Mouse (Mus musculus) hindbrain, embryonic 10.5 days (tissue): Measurements from ENCODE around the gene Gm9837. TPM values are rescaled to one million over a fixed set of nuclear protein-coding genes. Genes with fewer than 3 reads are reported as not detected.
A peak's percentile ranks its signal among the peaks of the same experiment; 100 is the strongest.

Experiments used
- DNase-seq: peaks from one replicate; pipeline ENCODE4 v3.0.0-alpha.2; 2017; ENCODE audit warnings: low spot score
- H3K27ac ChIP-seq: fragments of 300-500 bp; sonication (generic); 2 replicates; pipeline ENCODE4 v1.5.1; 2016; ENCODE audit warnings: mild to moderate bottlenecking, moderate library complexity
- H3K27me3 ChIP-seq: fragments of 300-500 bp; sonication (generic); 2 replicates; pipeline ENCODE4 v1.6.1; 2016; ENCODE audit warnings: mild to moderate bottlenecking; ENCODE audit not compliant: poor library complexity, insufficient read depth, severe bottlenecking
- H3K36me3 ChIP-seq: fragments of 300-500 bp; sonication (generic); 2 replicates; pipeline ENCODE4 v1.6.1; 2016; ENCODE audit warnings: mild to moderate bottlenecking, moderate library complexity
- H3K4me1 ChIP-seq: fragments of 300-500 bp; sonication (generic); replicated peaks from 2 replicates; pipeline ENCODE4 v1.6.1; 2016; ENCODE audit warnings: mild to moderate bottlenecking
- H3K4me3 ChIP-seq: fragments of 300-500 bp; sonication (generic); 2 replicates; pipeline ENCODE4 v1.5.1; 2016; ENCODE audit warnings: mild to moderate bottlenecking, moderate library complexity
- H3K9me3 ChIP-seq: fragments of 300-500 bp; sonication (generic); 2 replicates; pipeline ENCODE4 v1.6.1; 2016; ENCODE audit warnings: mild to moderate bottlenecking, moderate library complexity
- WGBS: fragments of 180-500 bp; shearing (Covaris S2); methylation state at CpG from one replicate; pipeline ENCODE4 v1.1.7; 2016; 5-methylcytosine and 5-hydroxymethylcytosine counted together
- polyA plus RNA-seq: library from polyadenylated mRNA; unstranded; fragments of >200 nt; fragmentation: Nextera tagmentation; extraction: Ambion mirVana; gene quantifications from 2 replicates; pipeline ENCODE4 v1.2.1, GENCODE M21; 2016

The Gm9837 gene
- polyA plus RNA-seq, 1 experiment from 2014 or later: not detected

DNA sequence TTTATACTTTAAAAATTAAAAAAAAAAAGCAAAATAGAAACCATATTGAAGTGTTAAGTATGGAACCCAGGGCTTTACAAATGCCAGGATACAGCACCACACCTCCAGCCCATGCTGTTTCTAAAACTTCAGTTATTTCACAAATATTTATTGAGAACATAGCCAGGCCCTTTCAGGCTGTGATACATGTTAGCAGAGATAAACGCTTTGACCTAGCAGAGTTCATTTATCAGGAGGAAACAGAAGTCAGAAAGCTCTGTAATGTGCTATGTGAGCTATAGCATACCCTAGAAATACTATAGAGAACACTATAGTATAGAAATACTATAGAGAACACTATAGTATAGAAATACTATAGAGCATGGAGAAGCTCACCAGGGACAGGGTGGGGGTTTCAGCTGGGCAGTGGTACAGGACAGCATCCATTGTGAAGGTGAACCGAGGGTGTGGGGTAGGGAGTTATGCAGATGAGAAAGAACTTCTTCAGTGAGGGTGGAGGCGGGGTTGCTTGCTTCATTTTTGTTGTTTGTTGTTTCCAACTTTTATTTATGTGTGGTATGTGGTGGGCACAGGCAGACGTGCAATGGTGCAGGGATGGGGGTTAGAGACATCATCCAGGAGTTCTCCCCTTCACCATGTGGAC is 10.9 kb upstream of the Gm9837 start:
- Histone ChIP-seq H3K27me3 (peaks cover 98% of the 10 kb centered on the region), H3K9me3 (peaks cover 8% of the 10 kb centered on the region), H3K27ac (no peak overlapping the region), H3K4me3 (no peak overlapping the region), H3K36me3 (no peaks in the 10 kb centered on the region), H3K4me1 (peaks cover 26% of the 10 kb centered on the region)
- DNase-seq: no peak
- WGBS: 72% methylated on average over 4 of the region's 4 CpGs

DNA sequence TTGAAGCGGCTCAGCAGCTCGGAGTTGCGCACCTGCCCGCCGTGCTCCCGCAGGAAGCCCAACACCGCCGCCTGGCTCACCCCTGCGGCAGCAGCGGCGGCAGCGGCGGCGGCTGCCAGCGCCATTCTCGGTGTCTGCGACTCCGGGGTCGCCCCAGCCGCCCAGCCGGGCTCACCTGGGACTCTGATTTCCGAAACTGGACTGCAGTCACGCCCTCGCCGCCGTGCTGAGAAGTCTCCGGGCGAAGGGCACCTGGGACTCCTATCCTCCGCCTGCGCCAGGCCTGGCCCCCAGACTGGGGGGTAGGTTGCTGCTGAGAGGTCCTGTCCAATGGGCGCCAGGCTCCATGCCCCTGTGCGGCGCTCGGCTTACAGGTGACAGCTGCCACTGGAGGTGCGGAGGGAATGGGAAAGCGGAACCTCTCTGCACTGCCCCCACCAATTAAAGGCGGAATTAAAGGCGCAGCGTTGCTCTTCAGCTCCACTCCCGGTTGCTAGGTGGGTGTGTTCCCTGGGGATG is 9.6 kb upstream of the Gm9837 start, which contains the start of the genes Gm9945 and Sowaha:
Gm9945 (plus strand) TSS at position 384 of the 519 bp plus-strand sequence.
Sowaha (minus strand) TSS at position 492 of the 519 bp plus-strand sequence.
- Histone ChIP-seq H3K4me1 (peaks cover 37% of the 10 kb centered on the region), H3K27me3 (peaks cover 98% of the 10 kb centered on the region), H3K4me3 (peak within 1 kb of the TSS; percentile 49), H3K9me3 (peaks cover 8% of the 10 kb centered on the region), H3K27ac (peak within 1 kb of the TSS; percentile 70), H3K36me3 (no peaks in the 10 kb centered on the region)
- DNase-seq: no peak
- WGBS: 3% methylated on average over 40 of the region's 40 CpGs

DNA sequence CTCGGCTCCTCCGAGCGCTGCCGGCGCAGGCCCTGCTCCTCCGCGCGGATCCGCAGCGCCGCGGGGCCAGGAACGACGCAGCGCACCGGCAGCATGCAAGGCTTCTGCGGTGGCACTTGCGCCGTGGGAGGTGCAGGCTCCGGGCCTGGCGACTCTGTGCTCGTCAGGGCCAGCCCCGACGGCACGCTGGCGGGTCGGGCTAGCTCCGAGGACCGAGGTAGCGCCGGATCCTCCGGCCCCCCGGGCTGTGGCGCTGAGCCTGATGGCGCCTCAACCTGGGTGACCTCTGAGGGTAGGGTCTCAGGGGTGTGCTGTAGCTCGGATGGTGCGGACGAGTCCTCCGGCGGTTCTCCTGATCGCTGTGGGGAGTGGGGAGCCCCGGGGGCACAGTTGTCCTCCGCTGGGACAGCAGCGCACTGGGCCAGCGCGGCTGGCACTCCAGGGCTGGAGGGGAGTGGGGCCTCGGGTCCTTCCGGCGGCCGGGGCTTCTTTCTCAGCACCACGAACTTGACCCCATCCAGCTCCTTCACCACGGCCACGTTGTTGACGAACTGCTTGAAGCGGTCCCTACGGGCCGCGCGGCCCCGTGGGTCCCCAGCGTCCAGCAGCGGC is 9.0 kb upstream of the Gm9837 start:
- Histone ChIP-seq H3K4me3 (peak overlapping the region; percentile 49), H3K27me3 (peaks cover 98% of the 10 kb centered on the region), H3K9me3 (peaks cover 8% of the 10 kb centered on the region), H3K4me1 (peaks cover 37% of the 10 kb centered on the region), H3K36me3 (no peaks in the 10 kb centered on the region), H3K27ac (peak overlapping the region; percentile 70)
- DNase-seq: peak; percentile 44
- 2% methylated on average over 62 of the region's 62 CpGs for WGBS

DNA sequence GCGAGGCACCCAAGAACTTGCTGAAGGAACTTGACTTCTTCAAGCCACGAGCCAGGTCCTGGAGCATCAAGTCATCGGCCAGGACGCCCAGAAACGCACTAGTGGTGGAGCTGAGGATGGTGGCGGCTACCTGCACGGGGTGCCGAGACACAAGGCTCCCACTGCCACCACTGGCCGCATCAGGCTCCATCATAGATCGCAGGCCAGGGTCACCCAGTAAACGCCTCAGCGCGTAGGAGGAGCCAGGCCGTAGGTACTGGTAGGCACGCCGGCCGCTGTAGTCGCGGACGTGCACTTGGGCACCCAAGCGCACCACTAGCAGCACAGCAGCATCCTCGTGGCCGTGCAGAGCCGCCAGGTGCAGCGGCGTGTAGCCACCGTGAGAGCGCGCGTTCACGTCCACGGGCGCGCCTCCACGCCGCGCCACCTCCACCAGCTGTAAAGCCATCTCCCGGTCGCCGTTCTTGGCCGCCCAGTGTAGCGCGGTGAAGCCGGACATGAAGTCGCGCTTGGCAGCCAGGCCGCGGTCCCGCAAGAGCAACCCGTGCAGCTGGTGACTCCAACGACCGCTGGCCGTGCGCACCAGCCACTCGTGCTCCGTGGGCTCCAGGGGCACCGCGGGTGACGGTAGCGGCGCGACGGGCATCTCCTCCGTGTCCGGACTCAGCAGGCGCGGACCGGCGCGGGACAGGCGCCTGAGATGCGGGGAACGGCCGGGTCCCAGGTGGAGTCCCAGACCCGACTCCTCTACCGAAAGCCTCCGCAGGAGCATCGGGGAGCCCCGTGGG is 8.3 kb upstream of the Gm9837 start:
- DNase-seq: peak; percentile 60
- Histone ChIP-seq H3K36me3 (no peaks in the 10 kb centered on the region), H3K27ac (peak overlapping the region; percentile 70), H3K4me1 (peaks cover 37% of the 10 kb centered on the region), H3K27me3 (peaks cover 98% of the 10 kb centered on the region), H3K9me3 (peaks cover 8% of the 10 kb centered on the region), H3K4me3 (peak overlapping the region; percentile 49)
- 5% methylated on average over 79 of the region's 79 CpGs for whole genome bisulfite sequencing

DNA sequence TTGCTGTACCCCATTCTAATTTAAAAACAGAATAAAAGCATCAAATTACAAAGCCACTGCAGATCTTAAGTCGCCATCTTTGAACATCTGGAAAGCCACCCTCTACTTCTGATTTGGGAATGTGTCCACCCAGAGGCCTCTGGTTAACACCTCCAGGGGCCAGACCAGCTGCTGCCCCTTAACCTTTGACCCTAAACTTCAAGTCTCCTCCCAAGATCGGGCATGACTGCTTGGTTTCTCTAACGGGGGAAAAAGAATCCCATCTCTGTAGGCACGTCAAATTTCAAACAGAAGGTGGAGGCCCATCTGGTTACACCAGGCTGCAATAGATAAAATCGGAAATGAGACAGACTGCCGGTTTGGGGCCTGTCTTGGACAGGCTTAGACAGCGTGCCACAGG is 7.6 kb upstream of the Gm9837 start:
- 37% methylated on average over 7 of the region's 7 CpGs for WGBS
- H3K36me3 ChIP-seq: no peaks in the 10 kb centered on the region
- no peak for DNase-seq

DNA sequence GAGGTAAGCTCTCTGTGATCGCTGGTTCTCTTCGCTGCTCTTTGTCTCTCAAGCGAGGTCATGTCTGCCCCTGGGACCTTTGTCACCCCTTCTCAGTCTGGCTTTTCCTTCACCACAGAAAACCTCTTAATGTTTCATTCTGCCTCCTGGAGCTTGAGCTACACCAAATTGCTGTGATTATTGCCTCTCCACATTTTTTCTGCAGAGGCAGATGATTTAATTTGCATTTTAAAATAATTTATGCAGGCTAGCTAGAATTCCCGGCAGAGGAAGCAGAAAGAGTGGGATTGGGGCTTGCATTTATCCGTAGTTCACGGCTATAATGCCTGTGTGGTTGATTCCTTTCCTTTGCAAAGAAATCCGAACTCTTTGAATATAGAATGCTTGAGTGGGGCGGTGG is 5.3 kb upstream of the Gm9837 start:
- 24% methylated on average over 8 of the region's 8 CpGs for WGBS
- H3K36me3 ChIP-seq: no peaks in the 10 kb centered on the region
- peak overlapping the region; percentile 28 for H3K4me3 ChIP-seq
- H3K27ac ChIP-seq: 0 out of 2 replicates have a peak overlapping the region, but pooled peaks have one; percentile 23
- peaks cover 8% of the 10 kb centered on the region for H3K9me3 ChIP-seq
- DNase-seq: no peak
- H3K27me3 ChIP-seq: peaks cover 100% of the 10 kb centered on the region
- peaks cover 45% of the 10 kb centered on the region for H3K4me1 ChIP-seq

More for the DNA sequence above, 7.6 kb upstream of the Gm9837 start:
- Histone ChIP-seq H3K27ac (no peak overlapping the region), H3K4me3 (0 out of 2 replicates have a peak overlapping the region, but pooled peaks have one; percentile 49), H3K27me3 (peaks cover 99% of the 10 kb centered on the region), H3K4me1 (peaks cover 37% of the 10 kb centered on the region), H3K9me3 (peaks cover 8% of the 10 kb centered on the region)

DNA sequence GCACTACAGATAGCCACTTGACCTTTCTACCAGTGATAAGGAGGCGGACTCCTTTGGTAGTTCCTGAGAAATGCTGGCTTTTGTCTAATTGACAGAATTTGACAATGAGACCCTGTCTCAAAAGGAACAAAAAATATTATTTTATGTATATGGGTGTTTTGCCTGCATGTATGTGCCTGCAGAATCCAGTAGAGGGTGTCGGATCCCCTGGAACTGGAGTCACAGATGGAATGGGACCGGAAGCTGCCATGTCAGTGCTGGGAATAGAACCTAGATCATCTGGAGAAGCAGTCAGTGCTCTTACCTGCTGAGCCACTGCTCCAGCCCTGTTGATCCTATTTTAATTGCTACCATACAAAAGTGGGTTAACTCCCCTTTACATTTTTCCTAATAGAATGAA is 2.4 kb upstream of the Gm9837 start:
- H3K27ac ChIP-seq: no peak overlapping the region
- 76% methylated on average over 3 of the region's 3 CpGs for WGBS
- DNase-seq: no peak
- peaks cover 97% of the 10 kb centered on the region for H3K27me3 ChIP-seq
- no peak overlapping the region for H3K4me3 ChIP-seq
- H3K4me1 ChIP-seq: peaks cover 37% of the 10 kb centered on the region
- H3K9me3 ChIP-seq: no peaks in the 10 kb centered on the region
- H3K36me3 ChIP-seq: no peaks in the 10 kb centered on the region

DNA sequence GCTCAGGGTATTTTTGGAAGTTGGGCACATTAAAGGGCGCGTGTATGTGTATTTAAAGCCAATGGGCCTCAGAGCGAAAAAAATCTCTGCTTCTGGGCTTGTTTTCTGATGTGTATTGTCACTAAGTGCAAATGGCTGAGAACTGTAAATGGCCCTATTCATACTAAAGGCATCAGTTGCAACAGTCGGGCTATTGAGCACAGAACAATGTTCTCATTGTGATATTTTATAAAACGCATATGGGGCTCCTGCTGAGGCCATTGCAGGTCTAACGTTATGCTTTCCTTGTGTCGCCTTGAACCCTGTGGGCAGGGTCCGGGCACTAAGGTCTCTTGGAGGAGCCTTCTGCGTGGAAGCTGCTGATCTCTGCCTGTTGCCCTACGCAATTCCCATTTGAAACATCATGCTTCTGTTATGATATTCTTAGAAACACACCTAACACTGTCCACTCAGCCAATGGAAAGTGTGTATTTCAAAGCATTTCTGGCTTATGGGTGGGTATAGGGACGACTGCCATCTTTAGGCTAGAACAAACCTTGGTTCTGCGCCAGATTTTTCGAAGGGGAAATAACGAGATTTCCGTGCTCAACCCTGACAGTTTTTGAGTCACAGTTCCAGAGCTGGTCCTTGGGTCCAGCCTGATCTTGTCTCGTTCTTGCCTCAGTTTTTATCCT is 848 bp downstream of the Gm9837 start:
- Histone ChIP-seq H3K27ac (no peak overlapping the region), H3K4me1 (peaks cover 36% of the 10 kb centered on the region), H3K27me3 (peaks cover 97% of the 10 kb centered on the region), H3K4me3 (peak overlapping the region; percentile 34), H3K9me3 (peaks cover 5% of the 10 kb centered on the region; the same call in 1 of the 2 replicates), H3K36me3 (no peaks in the 10 kb centered on the region)
- 41% methylated on average over 16 of the region's 16 CpGs for WGBS
- no peak for DNase-seq

DNA sequence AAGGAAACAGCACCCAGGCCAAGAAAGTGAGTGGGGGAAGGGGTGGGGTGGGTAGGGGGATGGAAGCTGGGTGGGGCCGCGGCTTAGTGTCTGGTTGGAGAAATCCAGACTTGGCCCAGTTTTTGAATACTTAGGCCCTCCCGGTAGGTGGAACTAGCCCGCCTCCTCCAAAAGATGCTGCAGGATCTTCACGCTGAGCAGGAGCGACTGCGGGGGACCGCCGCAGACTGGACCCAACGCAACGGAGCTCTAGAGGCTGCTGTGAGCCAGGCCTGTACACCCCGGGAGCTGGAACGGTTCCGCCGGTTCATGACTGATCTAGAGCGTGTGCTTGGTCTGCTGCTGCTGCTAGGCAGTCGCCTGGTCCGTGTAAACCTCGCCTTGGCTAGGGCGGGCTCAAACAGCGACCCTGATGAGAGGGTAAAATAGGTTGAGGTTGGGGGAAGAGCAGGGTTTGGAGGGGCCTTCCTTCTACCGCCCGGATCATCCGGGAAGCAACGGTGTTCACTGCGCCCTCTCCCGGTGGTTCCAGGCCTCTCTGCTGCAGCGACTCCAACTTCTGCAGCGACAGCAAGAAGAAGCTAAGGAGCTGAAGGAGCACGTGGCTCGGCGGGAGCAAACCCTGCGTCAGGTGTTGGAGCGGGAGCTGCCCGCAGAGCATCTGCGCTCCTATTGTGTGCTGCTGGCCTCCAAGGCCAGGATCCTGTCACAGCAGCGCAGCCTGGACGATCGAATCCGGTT is 3.9 kb downstream of the Gm9837 start:
- H3K27ac ChIP-seq: peak overlapping the region; percentile 56; the same call in 1 of the 2 replicates
- 6% methylated on average over 40 of the region's 40 CpGs for WGBS
- H3K4me3 ChIP-seq: peak overlapping the region; percentile 45
- peaks cover 7% of the 10 kb centered on the region; the same call in 1 of the 2 replicates for H3K9me3 ChIP-seq
- no peaks in the 10 kb centered on the region for H3K36me3 ChIP-seq
- peaks cover 97% of the 10 kb centered on the region for H3K27me3 ChIP-seq
- peak; percentile 85 for DNase-seq
- peaks cover 58% of the 10 kb centered on the region for H3K4me1 ChIP-seq

DNA sequence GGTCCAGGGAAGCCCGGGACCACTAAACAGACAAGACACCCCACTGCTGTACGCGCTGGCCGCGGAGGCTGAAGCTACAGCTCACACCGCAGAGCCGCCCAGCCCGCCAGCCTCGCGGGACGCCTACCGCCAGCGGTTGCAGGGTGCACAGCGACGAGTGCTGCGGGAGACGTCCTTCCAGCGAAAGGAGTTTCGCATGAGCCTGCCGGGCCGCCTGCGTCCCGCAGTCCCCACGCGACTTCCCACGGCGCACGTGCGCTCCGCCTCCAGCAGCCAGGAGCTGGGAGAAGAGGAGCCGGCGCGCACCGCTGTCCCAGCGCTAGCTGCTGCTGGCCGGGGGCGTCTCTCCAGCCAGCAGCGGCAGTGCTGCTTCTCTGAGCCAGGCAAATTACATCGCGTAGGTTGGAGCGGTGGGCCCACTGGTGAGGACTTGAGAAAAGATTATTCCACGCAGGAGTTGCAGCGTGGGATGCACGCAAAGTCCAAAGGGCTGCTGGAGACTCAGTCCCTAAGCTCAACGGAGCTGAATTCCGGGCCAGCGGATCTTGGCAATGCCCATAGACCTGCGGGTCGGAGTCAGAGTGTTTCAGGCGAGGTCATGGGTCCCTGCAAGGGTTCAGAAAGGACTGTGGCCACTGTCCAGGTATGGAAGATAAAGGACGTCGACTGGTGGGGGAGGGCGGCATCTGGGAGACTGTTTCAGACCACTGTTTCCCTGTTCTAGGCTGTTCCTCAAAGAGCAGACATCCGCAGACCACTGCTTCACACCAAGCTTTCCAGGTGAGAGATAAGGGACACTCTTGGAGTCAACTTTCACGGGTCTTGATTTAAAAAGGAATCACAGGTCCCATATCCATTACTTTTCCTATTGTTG is 6.5 kb downstream of the Gm9837 start:
- Histone ChIP-seq H3K9me3 (peaks cover 7% of the 10 kb centered on the region; the same call in 1 of the 2 replicates), H3K27ac (0 out of 2 replicates have a peak overlapping the region, but pooled peaks have one; percentile 3), H3K36me3 (no peaks in the 10 kb centered on the region), H3K27me3 (peaks cover 100% of the 10 kb centered on the region), H3K4me1 (peaks cover 35% of the 10 kb centered on the region), H3K4me3 (peak overlapping the region; percentile 53)
- peak; percentile 57 for DNase-seq
- 5% methylated on average over 55 of the region's 55 CpGs for WGBS

DNA sequence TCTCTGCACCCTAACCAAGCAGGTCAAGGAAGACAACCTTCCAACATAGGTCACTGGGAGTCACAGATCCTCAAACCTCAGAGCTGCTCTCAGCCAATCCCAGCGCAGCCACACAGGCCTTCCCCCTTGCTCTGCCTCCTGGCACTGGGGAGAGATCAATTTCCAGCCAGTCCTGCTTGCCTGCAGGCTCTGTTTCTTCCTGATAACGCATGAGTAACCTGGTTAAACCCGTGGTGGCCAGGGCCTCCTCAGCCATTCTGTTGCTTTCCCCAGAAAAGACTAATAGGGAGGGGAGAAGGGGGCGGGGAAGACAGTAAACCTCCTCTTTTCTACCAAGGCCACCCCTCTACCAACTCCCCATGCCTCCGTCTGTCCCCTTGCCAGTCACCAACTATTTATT is 8.6 kb downstream of the Gm9837 start:
- H3K27me3 ChIP-seq: peaks cover 100% of the 10 kb centered on the region
- no peaks in the 10 kb centered on the region for H3K36me3 ChIP-seq
- peaks cover 40% of the 10 kb centered on the region for H3K4me1 ChIP-seq
- no peak for DNase-seq
- peaks cover 7% of the 10 kb centered on the region; the same call in 1 of the 2 replicates for H3K9me3 ChIP-seq
- 25% methylated on average over 5 of the region's 5 CpGs for WGBS
- H3K4me3 ChIP-seq: no peak overlapping the region
- no peak overlapping the region for H3K27ac ChIP-seq
